Mouse (Mus musculus) olfactory bulb, adult 2 months (tissue): ENCODE data around the gene Gper1.

ENCODE experiments used
- CTCF ChIP-seq: fragments of 200-500 bp; IDR thresholded peaks from 2 replicates; pipeline ENCODE4 v1.5.1; 2012; ENCODE audit warnings: low read depth, mild to moderate bottlenecking, low read length, moderate library complexity; ENCODE audit not compliant: insufficient read depth
- POLR2A ChIP-seq: fragments of 200-500 bp; IDR thresholded peaks from 2 replicates; pipeline ENCODE4 v1.6.1; 2012; ENCODE audit warnings: mild to moderate bottlenecking, low read depth, low read length, moderate library complexity; ENCODE audit not compliant: insufficient read depth

- TF ChIP-seq CTCF (no peak), POLR2A (no peak)
Observed at GRCm38 (mm10) chr5:139378986-139379629, 43.8 kb upstream of the Gper1 start.
